Mouse (Mus musculus): ENCODE measurements around the gene Pgf.

DNA sequence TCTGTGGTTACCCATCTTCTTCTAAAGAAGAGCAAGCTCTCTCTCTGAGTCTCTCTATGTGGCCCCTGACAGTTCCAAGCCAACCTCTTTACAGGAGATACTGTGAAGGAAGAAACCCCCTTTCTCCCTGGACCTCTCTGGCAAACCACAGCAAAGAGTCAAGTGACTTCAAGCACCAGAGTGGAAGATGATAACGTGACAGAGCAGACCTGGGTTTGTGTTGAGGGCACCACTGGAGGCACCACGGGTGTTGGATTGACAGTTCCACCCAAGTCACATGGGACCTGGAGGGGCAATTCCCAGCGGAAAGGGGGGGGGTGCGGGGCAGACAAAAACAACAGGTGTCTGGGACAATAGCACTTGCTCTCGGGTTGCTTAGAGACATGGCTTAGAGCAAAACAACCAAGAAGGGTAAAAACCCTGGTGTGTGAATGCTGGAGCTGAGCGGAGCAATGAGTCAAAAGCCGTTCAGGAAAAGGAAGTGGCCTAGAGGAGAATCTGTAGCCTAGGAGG is 31.2 kb upstream of the Pgf start:
- TF ChIP-seq CTCF (IDR thresholded peaks at IDR 0.05; ENCODE audit: low read depth) (no peak), EP300 (IDR thresholded peaks at IDR 0.05; ENCODE audit: low read depth) (no peak)

All from liver, embryonic 14.5 days (tissue).